Mouse (Mus musculus) thymus, adult 2 months (tissue): Measurements from ENCODE around the gene Sdr16c6. TPM values are rescaled to one million over a fixed set of nuclear protein-coding genes. Genes with fewer than 3 reads are reported as not detected.

Experiments used
- DNase-seq: peaks from one replicate; pipeline ENCODE4 v3.0.0; 2021
- H3K27ac ChIP-seq: fragments of 200-500 bp; 2 replicates; pipeline ENCODE4 v1.5.1; 2012; ENCODE audit warnings: low read length, control low read depth; ENCODE audit not compliant: control insufficient read depth, insufficient read depth
- H3K27me3 ChIP-seq: fragments of 200-500 bp; 2 replicates; pipeline ENCODE4 v1.6.1; 2012; ENCODE audit warnings: mild to moderate bottlenecking, low read length, moderate library complexity, mixed read lengths; ENCODE audit not compliant: control insufficient read depth, insufficient read depth
- H3K36me3 ChIP-seq: fragments of 200-500 bp; 2 replicates; pipeline ENCODE4 v1.6.1; 2012; ENCODE audit warnings: mild to moderate bottlenecking, low read length, moderate library complexity; ENCODE audit not compliant: control insufficient read depth, insufficient read depth
- H3K4me1 ChIP-seq: fragments of 200-500 bp; replicated peaks from 2 replicates; pipeline ENCODE4 v1.6.1; 2012; ENCODE audit warnings: low read length; ENCODE audit not compliant: control insufficient read depth, insufficient read depth
- H3K4me3 ChIP-seq: fragments of 200-500 bp; 2 replicates; pipeline ENCODE4 v1.5.1; 2012; ENCODE audit warnings: mild to moderate bottlenecking, low read length, control low read depth, moderate library complexity; ENCODE audit not compliant: control insufficient read depth, insufficient read depth
- CTCF ChIP-seq: fragments of 200-500 bp; IDR thresholded peaks from 2 replicates; pipeline ENCODE4 v1.5.1; 2012; ENCODE audit warnings: mild to moderate bottlenecking, control low read depth, low read length, moderate library complexity, borderline replicate concordance; ENCODE audit not compliant: control insufficient read depth, poor library complexity, insufficient read depth; ENCODE audit errors: extremely low read depth
- POLR2A ChIP-seq: fragments of 200-500 bp; IDR thresholded peaks from 2 replicates; pipeline ENCODE4 v1.6.1; 2012; ENCODE audit warnings: mild to moderate bottlenecking, low read length, control low read depth, moderate library complexity; ENCODE audit not compliant: control insufficient read depth, poor library complexity, insufficient read depth; ENCODE audit errors: extremely low read depth
- WGBS: fragments of 180-500 bp; shearing (Covaris S2); methylation state at CpG from one replicate; pipeline ENCODE4 v1.1.7; 2018; 5-methylcytosine and 5-hydroxymethylcytosine counted together
- polyA plus RNA-seq: library from polyadenylated mRNA; depleted of rRNA; stranded (reverse); fragments of >200 nt; gene quantifications from 2 replicates; pipeline ENCODE4 v1.2.3, GENCODE M21; 2012; rRNA removed

Sdr16c6 gene
- 0.08 and 0.09 TPM in 2 replicates for polyA plus RNA-seq

GRCm38 (mm10) chr4:4077372-4077771, at the start of gene Sdr16c6:
TSS of gene Sdr16c6 (minus strand) at chr4:4077522.
- H3K4me3 ChIP-seq, result no peak within 1 kb of the TSS
- 89% methylated on average over 3 of the region's 3 CpGs for WGBS
- no peak for DNase-seq
- TF ChIP-seq POLR2A (no peak), CTCF (no peak)
- no peaks in the 10 kb centered on the region for H3K36me3 ChIP-seq
- no peaks in the 10 kb centered on the region for H3K27me3 ChIP-seq
- no peak within 1 kb of the TSS for H3K27ac ChIP-seq
- H3K4me1 ChIP-seq, result no peaks in the 10 kb centered on the region

- no peaks in the 10 kb centered on the region for H3K4me1 ChIP-seq
- TF ChIP-seq CTCF (no peak), POLR2A (no peak)
- no peak overlapping the region for H3K4me3 ChIP-seq
- no peaks in the 10 kb centered on the region for H3K27me3 ChIP-seq
- DNase-seq, result no peak
- no peaks in the 10 kb centered on the region for H3K36me3 ChIP-seq
- no peak overlapping the region for H3K27ac ChIP-seq
These were observed 2.9 kb upstream of the Sdr16c6 start for GRCm38 (mm10) chr4:4080180-4080579.

- DNase-seq, result no peak
- WGBS, result 91% methylated on average over 3 of the region's 3 CpGs
- H3K36me3 ChIP-seq, result no peaks in the 10 kb centered on the region
- H3K4me3 ChIP-seq, result no peak overlapping the region
- TF ChIP-seq POLR2A (no peak), CTCF (no peak)
- no peaks in the 10 kb centered on the region for H3K27me3 ChIP-seq
- H3K27ac ChIP-seq, result no peak overlapping the region
- H3K4me1 ChIP-seq, result no peaks in the 10 kb centered on the region
These were observed 1.8 kb upstream of the Sdr16c6 start for GRCm38 (mm10) chr4:4079132-4079531.

GRCm38 (mm10) chr4:4076001-4076400, 1.3 kb downstream of the Sdr16c6 start:
- H3K36me3 ChIP-seq, result no peaks in the 10 kb centered on the region
- no peak for DNase-seq
- no peaks in the 10 kb centered on the region for H3K27me3 ChIP-seq
- 97% methylated on average over 2 of the region's 2 CpGs for WGBS
- H3K4me3 ChIP-seq, result no peak overlapping the region
- no peak overlapping the region for H3K27ac ChIP-seq
- TF ChIP-seq CTCF (no peak), POLR2A (no peak)
- no peaks in the 10 kb centered on the region for H3K4me1 ChIP-seq

Other genes starting within 250 kb of the Sdr16c6 start
- gene Gm11808, start 103.9 kb downstream of the Sdr16c6 start, polyA plus RNA-seq, result 2,388 and 2,611 TPM in 2 replicates